10 mouse cellular contexts compared by ENCODE assay signal in genomic region chr6:53854971-53855856, GRCm38 (mm10). TPM values are rescaled to one million over a fixed set of nuclear protein-coding genes. Genes with fewer than 3 reads are reported as not detected.
DNase-seq lines count a peak whose midpoint lies in the region; ATAC-seq lines count a peak whose summit lies in the region.
"Had no signal": no experiment of that assay in that cellular context is flagged by ENCODE, and none has a peak within 500 bp of the region (broad histone marks: within the 10 kb centered on the region; RNA-seq: fewer than 3 reads in every experiment).

No protein-coding gene starts in this region.

- H3K4me3 ChIP-seq in hindbrain, embryonic 15.5 days: no peak overlapping the region
- no peak overlapping the region for H3K4me3 ChIP-seq in hindbrain, embryonic 12.5 days
- H3K4me3 ChIP-seq: heart, embryonic 15.5 days had no signal

- ATAC-seq in hindbrain, embryonic 15.5 days (ENCODE audit: low FRiP score, low read depth): peak; percentile 88
- ATAC-seq in hindbrain, embryonic 12.5 days (ENCODE audit: low FRiP score): no peak
- ATAC-seq in erythroid progenitor cell, adult 5-6 weeks (replicated peaks; ENCODE audit: low FRiP score, poor library complexity, severe bottlenecking): no peak

- no peaks in the 10 kb centered on the region for H3K4me1 ChIP-seq in hindbrain, embryonic 15.5 days (replicated peaks)
- peaks cover 2% of the 10 kb centered on the region; the same call in 1 of the 2 replicates for H3K4me1 ChIP-seq in hindbrain, embryonic 12.5 days
- H3K4me1 ChIP-seq: heart, embryonic 15.5 days had no signal

- peak; percentile 27 for DNase-seq in right cerebral cortex, postnatal 4 days
- DNase-seq in right cerebral cortex, adult 18-20 months: no peak
- peak; percentile 30 to 60 for DNase-seq in kidney, postnatal 4 days
- DNase-seq in testis, postnatal 10 days (ENCODE audit: low spot score): no peak

- no peaks in the 10 kb centered on the region for H3K36me3 ChIP-seq in hindbrain, embryonic 15.5 days
- no peaks in the 10 kb centered on the region for H3K36me3 ChIP-seq in hindbrain, embryonic 12.5 days
- H3K36me3 ChIP-seq: heart, embryonic 15.5 days had no signal

- 59% methylated on average over 12 of the region's 12 CpGs for WGBS in hindbrain, embryonic 15.5 days
- WGBS in hindbrain, embryonic 12.5 days: 68% methylated on average over 12 of the region's 12 CpGs

- H3K4me2 ChIP-seq in hindbrain, embryonic 15.5 days: no peak overlapping the region
- no peak overlapping the region for H3K4me2 ChIP-seq in hindbrain, embryonic 12.5 days (replicated peaks)
- H3K4me2 ChIP-seq: heart, embryonic 15.5 days had no signal

- H3K27me3 ChIP-seq in hindbrain, embryonic 15.5 days: no peaks in the 10 kb centered on the region
- no peaks in the 10 kb centered on the region for H3K27me3 ChIP-seq in hindbrain, embryonic 12.5 days
- H3K27me3 ChIP-seq: heart, embryonic 15.5 days had no signal

- peak overlapping the region; percentile 61 for H3K27ac ChIP-seq in hindbrain, embryonic 15.5 days (replicated peaks)
- no peak overlapping the region for H3K27ac ChIP-seq in hindbrain, embryonic 12.5 days
- H3K27ac ChIP-seq: heart, embryonic 15.5 days; liver, embryonic 14.5 days had no signal

- no peak overlapping the region for H3K9ac ChIP-seq in hindbrain, embryonic 15.5 days
- H3K9ac ChIP-seq in hindbrain, embryonic 12.5 days: no peak overlapping the region
- H3K9ac ChIP-seq: heart, embryonic 15.5 days; liver, embryonic 14.5 days had no signal

- H3K9me3 ChIP-seq in hindbrain, embryonic 15.5 days: no peaks in the 10 kb centered on the region
- no peaks in the 10 kb centered on the region for H3K9me3 ChIP-seq in hindbrain, embryonic 12.5 days (replicated peaks)
- H3K9me3 ChIP-seq: heart, embryonic 15.5 days had no signal

RNA-seq across cellular contexts. Expression of gene Tril, which starts 34.6 kb away (rescaled TPM):
- 17.8 and 18.8 TPM in 2 replicates for polyA plus RNA-seq in hindbrain, embryonic 15.5 days (2015; fragmentation: Nextera tagmentation; extraction: Ambion mirVana)
- polyA plus RNA-seq in hindbrain, embryonic 12.5 days (2016; fragmentation: Nextera tagmentation; extraction: Ambion mirVana): 38.8 and 46.5 TPM in 2 replicates
- total RNA-seq in erythroid progenitor cell, adult 5-6 weeks (2015; ENCODE audit: low replicate concordance): not detected in 2 replicates
- not detected in 2 replicates for total RNA-seq in erythroid progenitor cell, adult 5-6 weeks (2017; ENCODE audit: low replicate concordance)
- total RNA-seq: common myeloid progenitor, adult 5-6 weeks had no signal

Comparison
In these comparisons a context has a peak if more than half of its experiments do, and no peak if none do; other contexts are left out.
1. DNase-seq: peak in right cerebral cortex, postnatal 4 days (single experiment) and kidney, postnatal 4 days (2 of 2); none in right cerebral cortex, adult 18-20 months (single experiment) and testis, postnatal 10 days (single experiment).